Comparison of ENCODE assay signal across 1 mouse cellular context in genomic region chr19:53867238-53867637, GRCm38 (mm10).
TF ChIP-seq lines count a peak whose summit lies in the region.

No protein-coding gene starts in this region.

TF ChIP-seq in CH12.LX, 34 proteins besides CTCF, POLR2A, EP300 and RAD21 (continued from another document):
- no peak for TF ChIP-seq UBTF (IDR thresholded peaks at IDR 0.05; ENCODE audit: low read depth, low read length)
